Mouse (Mus musculus) CD4-positive helper T cell, adult 2 months (primary cell): ENCODE measurements around the gene Nqo2.

Source experiments
- DNase-seq: peaks from one replicate; pipeline ENCODE4 v3.0.0-alpha.2; 2012; ENCODE audit warnings: low read depth, missing footprints, low spot score

The Nqo2 gene

DNA sequence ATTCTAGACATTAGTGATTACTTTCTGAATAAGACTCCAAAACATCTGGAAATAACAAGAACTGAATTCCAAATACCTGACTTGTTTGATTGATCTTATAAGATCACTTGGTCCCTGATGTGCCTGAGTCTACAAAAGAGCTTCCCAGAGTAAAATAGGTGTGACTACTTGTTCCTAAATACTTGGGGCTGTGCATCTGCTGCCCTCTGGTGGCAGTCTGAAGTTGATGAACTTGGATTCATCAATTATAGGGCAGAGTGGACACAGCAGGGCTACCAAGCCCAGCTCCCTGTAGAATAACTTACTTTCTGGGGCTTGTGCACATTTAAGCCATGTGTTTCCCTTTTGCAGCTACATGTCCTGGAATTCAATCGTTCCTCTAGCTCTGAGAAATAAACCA, 30.7 kb downstream of the Nqo2 start:
- DNase-seq: peak; percentile 75

DNA sequence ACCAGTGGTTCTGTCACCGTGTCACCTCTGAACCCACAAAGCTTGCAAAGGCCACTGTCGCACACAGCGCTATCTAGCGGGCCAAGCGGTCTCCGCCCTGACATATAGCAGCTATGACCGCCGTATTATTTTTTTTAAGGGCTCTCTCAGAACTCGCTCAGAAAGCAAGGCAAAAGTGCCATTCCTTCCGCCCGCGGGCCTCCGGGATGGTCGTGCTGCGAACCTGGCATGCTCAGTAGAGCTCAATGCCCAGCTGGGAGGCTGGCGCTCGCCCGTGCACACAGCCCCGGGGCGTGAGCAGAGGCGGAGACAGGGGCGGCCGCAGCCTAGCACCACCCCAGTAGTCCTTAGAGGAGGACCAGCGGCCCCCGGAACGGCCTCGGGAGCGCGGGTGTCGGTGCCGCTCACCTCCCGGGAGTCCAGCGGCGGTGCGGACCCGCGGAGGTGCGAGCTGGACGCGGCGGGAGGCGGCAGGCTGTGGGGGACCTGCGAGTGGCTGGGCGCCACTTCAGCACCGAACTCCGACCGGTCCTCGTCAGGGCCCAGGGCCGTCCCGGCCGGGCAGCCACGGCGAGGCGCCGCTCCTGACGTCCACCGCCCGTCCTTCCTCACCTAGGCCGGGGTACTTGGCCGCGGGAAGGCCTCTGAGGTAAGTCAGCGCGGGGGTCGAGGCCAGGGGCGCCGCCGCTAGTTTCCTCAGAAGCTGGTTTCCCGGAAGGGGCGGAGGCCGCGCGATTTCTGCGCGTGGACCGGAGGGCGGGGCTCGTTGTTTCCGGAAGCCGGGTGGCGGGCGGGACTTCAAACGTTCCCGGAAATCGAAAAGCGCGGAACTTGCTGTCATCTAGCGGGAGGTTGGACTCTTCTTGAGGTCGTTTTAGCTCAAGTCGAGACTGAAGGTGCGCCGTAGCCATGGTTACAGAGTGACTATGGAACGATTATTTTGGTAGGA, 37.8 kb downstream of the Nqo2 start, which contains the start of the genes Ripk1 and Serpinb6a:
TSS of gene Ripk1 (plus strand) at position 306 of the 949 bp plus-strand sequence.
TSS of gene Serpinb6a (minus strand) at position 737 of the 949 bp plus-strand sequence.
- peak; percentile 95 for DNase-seq

DNA sequence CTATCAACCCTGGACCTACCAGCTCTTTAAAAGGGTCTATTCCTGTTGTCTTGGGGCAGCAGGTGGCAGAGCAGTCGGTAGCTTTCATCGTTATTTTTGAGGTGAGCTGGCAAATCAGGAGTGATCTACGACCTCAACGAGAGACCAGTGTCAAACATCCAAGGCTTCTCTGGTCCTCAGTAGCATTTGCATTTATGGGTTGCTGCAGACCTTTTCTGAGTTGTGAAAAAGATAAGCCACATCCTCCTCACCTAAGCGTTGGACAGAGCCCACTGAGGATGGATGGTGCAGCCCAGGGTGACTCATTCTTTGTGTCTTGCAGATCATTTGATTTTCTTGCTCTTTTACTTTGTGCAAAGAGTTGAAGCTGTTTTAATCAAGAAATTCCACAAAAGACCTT, 38.6 kb downstream of the Nqo2 start:
- no peak for DNase-seq

DNA sequence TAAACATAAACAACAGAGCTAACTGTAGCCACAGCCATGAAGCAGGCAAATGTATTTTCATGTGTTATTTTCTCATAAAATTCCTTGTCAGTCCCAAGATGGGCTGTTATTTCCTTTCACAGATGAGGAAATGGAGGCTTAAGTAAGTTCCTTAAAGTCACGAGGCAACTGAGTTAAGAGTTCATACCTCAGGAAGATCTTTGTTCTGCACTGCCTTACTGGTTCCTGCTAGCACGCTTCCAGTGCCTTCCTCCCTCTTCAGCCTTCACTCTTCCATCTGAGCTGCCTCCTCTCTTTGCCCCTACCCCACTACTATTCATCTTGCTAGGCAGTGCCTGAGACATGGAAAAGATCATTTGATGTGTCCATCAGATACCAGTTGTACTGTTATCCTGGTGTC, 42.7 kb downstream of the Nqo2 start:
- no peak for DNase-seq

DNA sequence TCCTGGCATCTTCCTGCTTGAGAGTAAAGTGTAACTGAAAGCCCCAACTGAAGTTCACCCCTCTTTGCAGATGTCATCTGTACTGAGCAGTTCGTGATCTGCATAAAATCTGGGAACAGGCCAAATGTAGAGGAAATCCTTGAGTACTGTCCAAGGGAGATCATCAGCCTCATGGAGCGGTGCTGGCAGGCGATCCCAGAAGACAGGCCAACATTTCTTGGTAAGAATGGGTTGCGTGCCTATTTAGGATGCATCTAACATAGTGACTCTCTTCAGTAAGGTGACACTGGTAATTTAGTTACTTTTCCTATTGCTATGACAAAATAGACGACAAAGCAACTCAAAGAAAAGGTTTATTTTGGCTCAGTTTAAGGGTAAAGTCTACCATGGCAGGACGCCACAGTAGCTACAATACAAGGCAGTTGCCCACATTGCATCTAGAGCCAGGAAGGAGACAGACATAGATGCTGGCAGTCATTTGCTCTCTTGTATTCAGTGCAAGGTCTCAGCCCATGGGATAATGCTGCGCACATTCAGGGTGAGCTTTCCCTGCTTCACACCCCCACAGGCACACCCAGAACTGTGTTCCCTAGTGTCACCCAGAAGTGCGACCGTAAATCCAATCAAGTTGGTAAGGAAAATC, 52.6 kb downstream of the Nqo2 start:
- no peak for DNase-seq

DNA sequence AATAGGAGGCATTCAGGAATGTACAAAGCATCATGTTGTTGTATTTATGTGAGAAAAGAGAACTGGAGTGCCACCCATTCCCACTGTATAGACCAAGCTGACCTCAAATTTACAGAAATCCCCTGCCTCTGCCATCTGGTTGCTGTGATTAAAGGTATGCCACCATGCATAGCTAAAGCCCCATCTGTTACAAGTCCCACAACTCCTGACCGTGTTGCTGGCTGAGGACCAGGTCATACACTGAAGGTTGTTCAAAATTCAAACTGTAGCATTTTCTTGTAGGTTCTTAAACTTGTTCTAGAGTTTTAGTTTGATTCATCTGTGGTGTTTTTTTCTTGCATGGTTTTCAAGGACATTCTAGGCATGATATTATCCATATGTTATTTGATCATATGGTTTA, 54.0 kb downstream of the Nqo2 start:
- no peak for DNase-seq

DNA sequence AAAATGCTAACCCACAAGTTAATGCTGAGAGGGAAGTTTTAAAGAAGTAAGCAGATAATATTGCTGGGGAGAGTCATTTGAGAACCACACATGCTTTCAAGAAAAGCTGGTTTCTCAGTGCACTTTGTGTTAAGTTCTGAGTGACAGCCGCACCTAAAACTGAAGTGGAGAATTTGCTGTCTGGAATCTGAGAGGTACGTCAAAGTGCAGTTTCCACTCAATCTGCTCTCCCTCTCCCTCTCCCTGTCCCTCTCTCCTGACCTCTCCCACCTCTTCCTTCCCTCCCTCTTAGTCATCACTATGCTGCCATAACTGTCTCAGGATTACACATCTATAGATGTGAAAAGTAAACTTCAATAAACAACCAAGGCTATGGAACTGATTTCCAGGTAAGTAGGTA, 57.5 kb downstream of the Nqo2 start:
- DNase-seq: no peak

DNA sequence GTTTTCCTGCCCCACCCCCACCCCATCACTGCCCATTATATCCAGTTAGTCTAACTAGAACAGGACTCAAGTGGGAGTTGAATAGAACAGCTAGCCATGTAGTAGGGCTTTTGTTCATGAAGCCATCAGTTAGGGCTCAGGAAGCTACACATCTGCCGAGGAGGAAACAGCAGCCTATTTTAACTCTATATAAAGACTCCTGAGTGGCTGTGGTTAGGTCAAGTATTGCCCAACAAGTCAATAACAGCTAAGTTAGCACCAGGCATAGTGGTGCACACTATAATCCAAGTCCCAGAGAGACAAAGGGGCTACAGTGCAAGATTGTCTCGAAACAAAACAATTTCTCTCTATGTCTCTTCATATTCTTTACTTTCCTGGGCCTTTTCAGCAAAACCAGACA, 67.6 kb downstream of the Nqo2 start:
- DNase-seq: no peak

DNA sequence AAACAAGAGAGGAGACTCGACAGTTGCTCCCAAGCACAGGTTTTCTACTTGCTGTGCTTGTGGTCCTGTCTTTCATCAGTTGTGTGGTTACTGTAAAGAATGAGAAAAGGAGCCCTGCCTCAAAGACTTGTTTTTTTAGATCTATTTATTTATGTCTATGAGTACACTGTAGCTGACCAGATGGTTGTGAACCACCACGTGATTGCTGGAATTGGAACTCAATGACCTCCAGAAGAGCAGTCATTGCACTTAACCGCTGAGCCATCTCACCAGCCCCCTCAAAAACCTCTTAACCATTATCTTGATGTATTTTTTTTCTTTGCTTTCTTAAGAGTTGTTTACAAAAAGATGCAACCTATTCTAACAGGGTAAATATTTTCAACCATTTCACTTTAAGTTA, 70.9 kb downstream of the Nqo2 start:
- no peak for DNase-seq

DNA sequence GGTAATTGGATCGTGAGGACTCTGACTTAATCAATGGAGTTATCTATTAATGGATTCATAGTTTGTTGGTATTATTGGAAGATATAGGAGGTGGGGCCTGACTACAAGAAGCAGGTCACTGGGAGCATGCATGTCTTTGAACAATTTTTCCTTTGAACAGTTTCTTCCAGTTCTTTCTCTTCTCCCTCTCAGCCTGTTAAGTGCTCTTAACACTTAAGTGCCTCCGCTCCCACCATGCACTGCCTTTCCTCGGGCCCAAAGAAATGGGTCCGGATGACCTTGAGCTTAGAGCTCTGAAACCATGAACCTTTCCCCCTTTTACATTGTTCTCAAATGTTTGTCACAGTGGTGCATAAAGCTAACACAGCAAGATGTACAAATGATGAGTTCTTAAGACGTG, 72.2 kb downstream of the Nqo2 start:
- DNase-seq: no peak

DNA sequence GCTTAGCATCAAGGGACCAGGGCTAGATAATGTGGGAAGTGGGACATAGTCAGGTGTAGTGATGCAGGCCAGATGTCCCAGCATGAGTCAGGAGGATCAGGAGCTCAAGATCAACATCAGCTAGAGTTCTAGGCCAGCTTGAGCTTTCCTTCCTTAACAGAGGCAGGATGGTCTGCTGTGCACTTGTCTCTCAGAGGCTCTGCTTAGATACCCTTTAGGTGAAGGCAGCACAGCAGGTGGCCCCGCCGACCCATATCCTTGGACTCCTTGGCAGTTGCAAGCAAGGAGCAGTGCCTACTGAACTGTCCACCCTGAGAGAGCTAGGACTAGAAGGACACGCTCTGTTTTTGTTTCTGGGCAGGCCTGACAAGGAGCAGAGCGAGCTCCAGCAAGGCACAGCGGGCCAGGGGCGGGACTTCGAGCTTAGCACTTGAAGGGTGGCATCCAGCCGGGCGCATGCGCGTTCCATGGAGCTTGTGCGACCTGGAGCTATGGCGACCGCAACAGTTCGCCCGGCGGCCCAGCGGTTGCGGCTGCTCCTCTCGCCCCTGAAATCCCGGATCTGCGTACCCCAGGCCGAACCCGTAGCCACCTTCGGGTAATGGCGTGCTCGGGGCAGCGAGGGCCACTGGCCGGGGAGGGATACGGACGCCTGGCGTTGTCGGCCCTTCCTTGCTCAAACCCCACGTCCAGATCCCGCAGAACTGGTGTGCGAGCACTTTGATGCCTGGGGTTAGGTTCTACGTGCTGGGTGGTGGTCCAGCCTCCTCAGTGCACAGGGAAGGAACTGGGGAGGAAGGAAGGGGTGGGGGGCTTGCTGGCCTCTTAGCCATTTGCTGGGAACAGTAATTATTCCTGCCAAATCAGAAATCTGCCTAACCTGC, 72.9 kb downstream of the Nqo2 start, which contains the start of gene Bphl:
TSS of gene Bphl (plus strand) at position 426 of the 884 bp plus-strand sequence.
- peak; percentile 91 for DNase-seq

DNA sequence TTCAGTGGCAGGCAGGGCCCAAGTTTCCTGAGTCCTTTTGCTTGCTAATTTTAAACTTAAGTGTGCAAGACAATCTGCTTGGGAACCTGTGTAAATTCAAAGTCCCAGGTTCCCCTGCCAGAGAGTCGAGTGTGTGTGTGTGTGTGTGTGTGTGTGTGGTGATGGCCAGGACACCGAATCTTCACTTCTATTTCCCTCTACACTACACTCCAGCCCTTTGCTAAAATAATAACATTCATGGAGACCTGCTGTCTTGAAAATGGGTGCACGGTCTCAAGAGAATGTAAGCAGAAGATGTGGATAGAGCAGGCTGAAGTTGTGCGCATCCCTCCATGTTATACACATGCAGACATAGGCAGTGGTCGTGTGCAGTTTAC, 73.6 kb downstream of the Nqo2 start:
- DNase-seq: peak; percentile 24
